Mouse (Mus musculus): ENCODE data around the gene Nup93. TPM values are rescaled to one million over a fixed set of nuclear protein-coding genes. Genes with fewer than 3 reads are reported as not detected.

Gene Nup93
- total and polyA plus RNA-seq, 2 experiments = 2.3 to 4.6 TPM

DNA sequence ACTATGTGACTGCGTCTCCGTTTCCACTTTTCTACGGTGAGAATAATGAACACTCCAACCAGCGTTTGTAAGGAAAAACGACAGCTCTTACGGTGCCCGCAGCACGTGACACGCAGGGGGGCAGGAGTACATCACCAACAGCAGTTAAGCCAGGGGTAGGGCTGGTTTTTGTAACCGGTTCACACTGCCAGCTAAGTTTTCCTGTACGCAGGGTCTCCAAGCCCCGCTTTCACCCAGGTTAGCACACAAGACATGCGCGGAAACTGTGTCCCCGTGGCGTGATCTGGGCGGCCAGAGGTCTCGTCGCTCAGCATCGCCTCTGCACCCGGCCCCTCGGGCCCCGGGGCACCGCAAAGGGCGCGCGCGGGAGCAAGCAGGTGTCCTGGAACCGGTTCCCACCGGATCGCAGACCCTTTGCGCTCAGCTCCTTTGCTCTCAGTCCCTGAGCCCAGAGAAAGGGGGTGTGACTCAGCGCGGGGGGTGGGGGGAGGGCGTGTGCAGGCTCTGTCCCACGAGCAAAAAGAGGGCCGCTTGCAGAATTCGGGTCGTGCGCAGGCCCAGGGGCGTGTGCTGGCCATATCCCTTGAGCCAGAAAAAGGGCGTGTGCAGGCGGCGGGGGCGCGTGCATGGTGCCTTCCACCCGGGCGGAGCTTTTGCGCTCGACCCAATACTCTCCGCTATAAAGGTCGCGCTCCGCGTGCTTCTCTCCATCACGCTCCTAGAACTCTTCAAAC is 42.1 kb upstream of the Nup93 start, which contains the start of gene Mt2:
Gene Mt2 (plus strand): TSS at position 590 of the 734 bp plus-strand sequence.
- Histone ChIP-seq H3K36me3 (ENCODE audit: control insufficient read depth, insufficient read depth, low read length) (no peaks in the 10 kb centered on the region), H3K4me1 (ENCODE audit: control insufficient read depth, insufficient read depth, low read length) (peaks cover 12% of the 10 kb centered on the region), H3K27ac (replicated peaks; ENCODE audit: insufficient read depth, low read depth, low read length) (peak within 1 kb of the TSS; percentile 62), H3K4me3 (ENCODE audit: insufficient read depth, low read depth, low read length) (peak within 1 kb of the TSS; percentile 61), H3K9ac (ENCODE audit: low read depth, low read length) (peak within 1 kb of the TSS; percentile 77), H3K27me3 (ENCODE audit: control insufficient read depth, insufficient read depth, low read length) (no peaks in the 10 kb centered on the region), H3K79me2 (ENCODE audit: control insufficient read depth, insufficient read depth, low read length) (no peaks in the 10 kb centered on the region)
- under 1% methylated on average over 56 of the region's 56 CpGs for WGBS
- TF ChIP-seq CTCF (IDR thresholded peaks at IDR 0.05; ENCODE audit: low read depth, low read length) (no peak), POLR2A (IDR thresholded peaks at IDR 0.05; ENCODE audit: extremely low read depth, insufficient read depth, low read length) (no peak)
- peak; percentile 14 for DNase-seq (ENCODE audit: extremely low read depth, low read depth, low spot score)

DNA sequence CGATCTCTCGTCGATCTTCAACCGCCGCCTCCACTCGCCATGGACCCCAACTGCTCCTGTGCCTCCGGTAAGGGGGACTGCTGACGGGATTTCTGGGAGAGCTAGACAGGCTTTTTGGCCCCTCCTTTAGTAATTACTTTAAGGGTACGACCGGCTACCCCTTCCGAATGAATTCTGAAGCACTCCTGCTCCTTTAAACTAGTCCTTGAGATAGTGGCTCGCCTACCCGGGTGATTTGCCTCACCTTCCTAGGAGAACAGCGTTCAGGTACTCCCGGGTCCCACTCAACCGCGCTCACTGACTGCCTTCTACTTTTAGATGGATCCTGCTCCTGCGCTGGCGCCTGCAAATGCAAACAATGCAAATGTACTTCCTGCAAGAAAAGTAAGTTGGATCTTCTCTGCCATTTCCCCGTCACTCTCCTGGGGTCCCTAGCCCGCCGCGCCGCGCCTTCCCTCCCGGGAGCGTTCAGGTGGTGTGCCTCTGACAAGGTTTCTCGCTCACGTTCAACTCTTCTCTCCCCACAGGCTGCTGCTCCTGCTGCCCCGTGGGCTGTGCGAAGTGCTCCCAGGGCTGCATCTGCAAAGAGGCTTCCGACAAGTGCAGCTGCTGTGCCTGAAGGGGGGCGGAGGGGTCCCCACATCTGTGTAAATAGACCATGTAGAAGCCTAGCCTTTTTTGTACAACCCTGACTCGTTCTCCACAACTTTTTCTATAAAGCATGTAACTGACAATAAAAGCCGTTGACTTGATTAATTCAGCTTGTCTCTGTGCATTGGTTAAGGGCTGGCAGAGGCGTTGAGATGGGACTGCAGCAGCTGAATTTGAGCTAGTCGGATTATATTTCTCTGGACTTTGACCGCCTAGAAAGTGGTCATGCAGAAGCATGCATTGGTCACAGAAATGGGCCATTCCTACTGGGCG is 41.3 kb upstream of the Nup93 start:
- H3K79me2 ChIP-seq (ENCODE audit: control insufficient read depth, insufficient read depth, low read length) = no peaks in the 10 kb centered on the region
- DNase-seq (ENCODE audit: extremely low read depth, low read depth, low spot score) = peak; percentile 39
- H3K4me1 ChIP-seq (ENCODE audit: control insufficient read depth, insufficient read depth, low read length) = peaks cover 12% of the 10 kb centered on the region
- no peaks in the 10 kb centered on the region for H3K27me3 ChIP-seq (ENCODE audit: control insufficient read depth, insufficient read depth, low read length)
- H3K36me3 ChIP-seq (ENCODE audit: control insufficient read depth, insufficient read depth, low read length) = no peaks in the 10 kb centered on the region
- H3K4me3 ChIP-seq (ENCODE audit: insufficient read depth, low read depth, low read length) = peak overlapping the region; percentile 61
- H3K9ac ChIP-seq (ENCODE audit: low read depth, low read length) = peak overlapping the region; percentile 77
- H3K27ac ChIP-seq (replicated peaks; ENCODE audit: insufficient read depth, low read depth, low read length) = no peak overlapping the region; the same call in 1 of the 2 replicates
- TF ChIP-seq CTCF (IDR thresholded peaks at IDR 0.05; ENCODE audit: low read depth, low read length) (no peak), POLR2A (IDR thresholded peaks at IDR 0.05; ENCODE audit: extremely low read depth, insufficient read depth, low read length) (no peak)
- 4% methylated on average over 39 of the region's 39 CpGs for WGBS

DNA sequence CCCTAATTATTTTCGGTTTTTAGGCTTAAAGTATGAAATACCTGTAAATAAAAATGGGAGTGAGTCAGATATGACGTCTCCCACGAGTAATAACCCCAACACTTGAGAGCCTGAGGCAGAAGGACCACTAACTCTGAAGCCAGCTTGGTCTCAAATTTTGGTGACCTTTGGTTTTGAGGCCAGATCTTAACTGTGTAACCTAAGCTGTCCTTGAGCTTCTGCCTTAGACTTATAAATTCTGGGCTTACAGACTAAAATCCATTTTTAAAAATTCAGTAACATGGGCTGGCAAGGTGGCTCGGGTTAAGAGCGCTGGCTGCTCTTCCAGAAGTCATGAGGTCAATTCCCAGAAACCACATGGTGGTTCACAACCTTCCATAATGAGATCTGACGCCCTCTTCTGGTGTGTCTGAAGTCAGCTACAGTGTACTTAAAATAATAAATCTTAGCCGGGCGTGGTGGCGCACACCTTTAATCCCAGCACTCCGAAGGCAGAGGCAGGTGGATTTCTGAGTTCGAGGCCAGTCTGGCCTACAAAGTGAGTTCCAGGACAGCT is 40.4 kb upstream of the Nup93 start:
- WGBS = 39% methylated on average over 11 of the region's 11 CpGs
- no peak overlapping the region for H3K27ac ChIP-seq (replicated peaks; ENCODE audit: insufficient read depth, low read depth, low read length)

DNA sequence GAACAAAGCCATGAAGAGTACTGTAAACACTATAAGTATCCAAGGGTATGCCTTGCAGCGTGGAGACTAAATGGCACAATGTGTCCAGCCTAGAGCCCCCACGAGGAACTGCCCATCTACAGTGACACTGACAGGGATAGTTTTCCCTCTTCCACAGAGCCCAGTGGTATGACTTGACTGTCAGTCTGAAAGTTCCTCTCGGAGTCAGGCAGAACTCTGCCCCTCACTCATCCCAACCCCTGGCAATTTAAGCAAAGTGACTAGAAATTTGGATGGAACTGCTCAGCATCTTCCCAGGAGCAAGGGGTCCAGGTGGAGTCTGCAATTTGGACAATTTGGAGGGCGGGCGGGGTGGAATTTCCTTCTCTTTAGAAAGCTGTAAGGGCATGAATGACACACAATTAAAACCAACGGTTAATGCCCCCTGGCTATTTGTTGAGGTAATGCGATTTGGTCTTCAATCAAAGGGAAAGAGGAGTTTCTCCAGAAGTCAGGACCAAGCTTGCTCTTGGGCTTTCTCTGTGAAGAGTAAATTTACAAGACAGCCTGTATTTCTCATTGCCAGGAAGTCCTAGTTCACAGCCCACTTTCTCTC is 39.6 kb upstream of the Nup93 start:
- Histone ChIP-seq H3K36me3 (ENCODE audit: control insufficient read depth, insufficient read depth, low read length) (no peaks in the 10 kb centered on the region), H3K4me1 (ENCODE audit: control insufficient read depth, insufficient read depth, low read length) (peaks cover 12% of the 10 kb centered on the region), H3K9ac (ENCODE audit: low read depth, low read length) (no peak overlapping the region), H3K79me2 (ENCODE audit: control insufficient read depth, insufficient read depth, low read length) (no peaks in the 10 kb centered on the region), H3K27me3 (ENCODE audit: control insufficient read depth, insufficient read depth, low read length) (no peaks in the 10 kb centered on the region), H3K4me3 (ENCODE audit: insufficient read depth, low read depth, low read length) (no peak overlapping the region), H3K27ac (replicated peaks; ENCODE audit: insufficient read depth, low read depth, low read length) (no peak overlapping the region)
- no peak for DNase-seq (ENCODE audit: extremely low read depth, low read depth, low spot score)
- WGBS = 55% methylated on average over 7 of the region's 7 CpGs
- no peak for TF ChIP-seq CTCF (IDR thresholded peaks at IDR 0.05; ENCODE audit: low read depth, low read length)
- TF ChIP-seq POLR2A (IDR thresholded peaks at IDR 0.05; ENCODE audit: extremely low read depth, insufficient read depth, low read length) = no peak

More for the DNA sequence above, 40.4 kb upstream of the Nup93 start:
- H3K36me3 ChIP-seq (ENCODE audit: control insufficient read depth, insufficient read depth, low read length) = no peaks in the 10 kb centered on the region
- no peak overlapping the region for H3K4me3 ChIP-seq (ENCODE audit: insufficient read depth, low read depth, low read length)
- H3K4me1 ChIP-seq (ENCODE audit: control insufficient read depth, insufficient read depth, low read length) = peaks cover 12% of the 10 kb centered on the region
- DNase-seq (ENCODE audit: extremely low read depth, low read depth, low spot score) = peak; percentile 17
- no peaks in the 10 kb centered on the region for H3K79me2 ChIP-seq (ENCODE audit: control insufficient read depth, insufficient read depth, low read length)
- no peak overlapping the region for H3K9ac ChIP-seq (ENCODE audit: low read depth, low read length)
- no peaks in the 10 kb centered on the region for H3K27me3 ChIP-seq (ENCODE audit: control insufficient read depth, insufficient read depth, low read length)
- TF ChIP-seq CTCF (IDR thresholded peaks at IDR 0.05; ENCODE audit: low read depth, low read length) (no peak), POLR2A (IDR thresholded peaks at IDR 0.05; ENCODE audit: extremely low read depth, insufficient read depth, low read length) (no peak)

DNA sequence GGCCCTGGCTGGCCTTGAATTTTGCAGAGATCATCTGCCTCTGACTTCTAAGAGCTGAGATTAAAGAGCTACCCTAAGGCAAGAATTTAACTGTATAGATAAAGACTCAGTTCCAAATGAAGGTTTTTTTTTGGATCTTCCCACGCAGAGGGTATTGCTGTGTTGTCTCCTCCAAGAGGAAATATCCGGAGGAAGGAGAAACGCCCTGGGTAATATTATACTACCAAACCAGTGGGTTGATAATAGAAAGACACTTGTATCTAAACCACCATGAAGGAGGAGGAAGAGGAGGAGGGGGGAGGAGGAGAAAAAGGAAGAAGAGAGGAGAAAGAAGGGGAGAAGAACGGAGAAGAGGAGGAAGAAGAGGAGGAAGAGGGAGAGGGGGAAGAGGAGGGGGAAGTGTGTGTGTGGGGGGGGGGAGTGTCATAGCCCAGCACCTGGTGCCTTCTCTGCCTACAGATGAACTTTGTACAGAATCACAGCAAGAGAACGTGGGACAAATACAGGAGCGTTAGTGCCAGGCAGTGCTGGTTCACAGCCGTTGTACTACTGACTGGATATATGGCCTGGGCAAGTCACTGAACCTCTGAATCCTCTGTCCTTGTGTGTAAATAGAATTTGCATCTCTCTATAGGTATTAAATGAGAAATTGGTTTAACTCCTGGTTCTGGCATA is 36.5 kb upstream of the Nup93 start:
- WGBS = 56% methylated on average over 7 of the region's 7 CpGs
- no peak for TF ChIP-seq POLR2A (IDR thresholded peaks at IDR 0.05; ENCODE audit: extremely low read depth, insufficient read depth, low read length)
- TF ChIP-seq CTCF (IDR thresholded peaks at IDR 0.05; ENCODE audit: low read depth, low read length) = no peak
- DNase-seq (ENCODE audit: extremely low read depth, low read depth, low spot score) = no peak
- H3K79me2 ChIP-seq (ENCODE audit: control insufficient read depth, insufficient read depth, low read length) = no peaks in the 10 kb centered on the region
- no peak overlapping the region for H3K9ac ChIP-seq (ENCODE audit: low read depth, low read length)
- peaks cover 11% of the 10 kb centered on the region for H3K4me1 ChIP-seq (ENCODE audit: control insufficient read depth, insufficient read depth, low read length)
- no peak overlapping the region for H3K4me3 ChIP-seq (ENCODE audit: insufficient read depth, low read depth, low read length)
- no peak overlapping the region for H3K27ac ChIP-seq (replicated peaks; ENCODE audit: insufficient read depth, low read depth, low read length)
- H3K27me3 ChIP-seq (ENCODE audit: control insufficient read depth, insufficient read depth, low read length) = no peaks in the 10 kb centered on the region
- no peaks in the 10 kb centered on the region for H3K36me3 ChIP-seq (ENCODE audit: control insufficient read depth, insufficient read depth, low read length)
